Mouse (Mus musculus) MEL (cell line): Measurements from ENCODE around the gene Kremen2. TPM values are rescaled to one million over a fixed set of nuclear protein-coding genes. Genes with fewer than 3 reads are reported as not detected.

Source experiments
- DNase-seq: peaks from one replicate; pipeline ENCODE4 v3.0.0; 2011; ENCODE audit warnings: low read depth, low spot score
- H3K27ac ChIP-seq: 2 replicates; pipeline ENCODE4 v1.5.1; 2012; ENCODE audit warnings: low read depth, mild to moderate bottlenecking, control low read depth, low read length, moderate library complexity; ENCODE audit not compliant: control insufficient read depth
- H3K27me3 ChIP-seq, 2 experiments: fragments of 150-350 bp in 1 of 2; sonication (generic) in 1 of 2; 2 replicates each; pipeline ENCODE4 v1.6.1; 2012; ENCODE audit warnings: low read length in 2 of 2, mild to moderate bottlenecking in 2 of 2, improper control_type of control experiment in 1 of 2, moderate library complexity in 1 of 2; ENCODE audit not compliant: insufficient read depth in 2 of 2, control insufficient read depth in 1 of 2
- H3K36me3 ChIP-seq, 2 experiments: 2 replicates each; pipeline ENCODE4 v1.6.1; 2012 to 2014; ENCODE audit warnings: low read length in 2 of 2, improper control_type of control experiment in 1 of 2, inconsistent platforms in 1 of 2, mild to moderate bottlenecking in 1 of 2; ENCODE audit not compliant: insufficient read depth in 2 of 2, control insufficient read depth in 1 of 2
- H3K4me1 ChIP-seq, 2 experiments: fragments of 150-350 bp in 1 of 2; sonication (generic) in 1 of 2; 2 replicates each; pipeline ENCODE4 v1.6.1; 2012; ENCODE audit warnings: low read length in 2 of 2, improper control_type of control experiment in 1 of 2, mild to moderate bottlenecking in 1 of 2; ENCODE audit not compliant: insufficient read depth in 2 of 2, control insufficient read depth in 1 of 2
- H3K4me3 ChIP-seq, 2 experiments: fragments of 150-350 bp in 1 of 2; sonication (generic) in 1 of 2; 2 replicates each; pipeline ENCODE4 v1.5.1; 2012; ENCODE audit warnings: low read depth in 2 of 2, low read length in 2 of 2, mild to moderate bottlenecking in 2 of 2, moderate library complexity in 2 of 2, control low read depth in 1 of 2, improper control_type of control experiment in 1 of 2; ENCODE audit not compliant: control insufficient read depth in 1 of 2, insufficient read depth in 1 of 2
- H3K79me2 ChIP-seq: 2 replicates; pipeline ENCODE4 v1.6.1; 2012; ENCODE audit warnings: mild to moderate bottlenecking, low read length, moderate library complexity; ENCODE audit not compliant: control insufficient read depth, poor library complexity, insufficient read depth
- H3K9ac ChIP-seq: 2 replicates; pipeline ENCODE4 v1.6.1; 2012; ENCODE audit warnings: low read depth, mild to moderate bottlenecking, control low read depth, low read length, moderate library complexity; ENCODE audit not compliant: control insufficient read depth, poor library complexity, severe bottlenecking
- H3K9me3 ChIP-seq: fragments of 150-350 bp; sonication (generic); replicated peaks from 2 replicates; pipeline ENCODE4 v1.6.1; 2012; ENCODE audit warnings: mild to moderate bottlenecking, low read length, improper control_type of control experiment, moderate library complexity; ENCODE audit not compliant: insufficient read depth
- BHLHE40 ChIP-seq: IDR thresholded peaks from 2 replicates; pipeline ENCODE4 v1.6.1; 2012; ENCODE audit warnings: low read depth, mild to moderate bottlenecking, inconsistent platforms, low read length, improper control_type of control experiment, borderline replicate concordance
- CHD2 ChIP-seq: IDR thresholded peaks from 2 replicates; pipeline ENCODE4 v1.6.1; 2011; ENCODE audit warnings: low read length, improper control_type of control experiment
- CTCF ChIP-seq, 3 experiments: IDR thresholded peaks in 2 of 3; conservative IDR thresholded peaks in 1 of 3; 2 replicates each; pipeline ENCODE4 v1.5.1; 2011 to 2012; ENCODE audit warnings: low read length in 3 of 3, low read depth in 2 of 3, mild to moderate bottlenecking in 2 of 3, improper control_type of control experiment in 1 of 3, inconsistent platforms in 1 of 3, mixed read lengths in 1 of 3, moderate library complexity in 1 of 3; ENCODE audit not compliant: control insufficient read depth in 1 of 3, insufficient read depth in 1 of 3, poor library complexity in 1 of 3, severe bottlenecking in 1 of 3
- ELF1 ChIP-seq: IDR thresholded peaks from 2 replicates; pipeline ENCODE4 v1.6.1; 2014; ENCODE audit warnings: low read depth, mild to moderate bottlenecking, inconsistent platforms, low read length, improper control_type of control experiment, moderate library complexity
- EP300 ChIP-seq, 2 experiments: IDR thresholded peaks; 2 replicates each; pipeline ENCODE4 v1.6.1; 2011; ENCODE audit warnings: improper control_type of control experiment in 2 of 2, low read length in 2 of 2, low read depth in 1 of 2, mild to moderate bottlenecking in 1 of 2
- GATA1 ChIP-seq: IDR thresholded peaks from 2 replicates; pipeline ENCODE4 v1.6.1; 2011; ENCODE audit warnings: low read depth, low read length, improper control_type of control experiment
- JUND ChIP-seq: IDR thresholded peaks from 2 replicates; pipeline ENCODE4 v1.6.1; 2011; ENCODE audit warnings: low read depth, mild to moderate bottlenecking, improper control_type of control experiment, low read length
- KAT2A ChIP-seq: conservative IDR thresholded peaks from 2 replicates; pipeline ENCODE4 v1.6.1; 2012; ENCODE audit warnings: low read depth, low read length, improper control_type of control experiment, inconsistent platforms
- MAX ChIP-seq: IDR thresholded peaks from 2 replicates; pipeline ENCODE4 v1.6.1; 2011; ENCODE audit warnings: low read length, improper control_type of control experiment
- MXI1 ChIP-seq: IDR thresholded peaks from 2 replicates; pipeline ENCODE4 v1.6.1; 2011; ENCODE audit warnings: mild to moderate bottlenecking, low read depth, low read length, improper control_type of control experiment
- MYB ChIP-seq: IDR thresholded peaks from 2 replicates; pipeline ENCODE4 v1.6.1; 2011; ENCODE audit warnings: mild to moderate bottlenecking, low read depth, low read length, improper control_type of control experiment
- MYC ChIP-seq: IDR thresholded peaks from 2 replicates; pipeline ENCODE4 v1.6.1; 2011; ENCODE audit warnings: low read depth, mild to moderate bottlenecking, low read length, improper control_type of control experiment, moderate library complexity
- POLR2A ChIP-seq, 2 experiments: IDR thresholded peaks; 2 replicates each; pipeline ENCODE4 v1.6.1; 2011 to 2012; ENCODE audit warnings: low read length in 2 of 2, mild to moderate bottlenecking in 2 of 2, control low read depth in 1 of 2, improper control_type of control experiment in 1 of 2, low read depth in 1 of 2, moderate library complexity in 1 of 2; ENCODE audit not compliant: control insufficient read depth in 1 of 2, insufficient read depth in 1 of 2, poor library complexity in 1 of 2
- POLR2AphosphoS2 ChIP-seq: IDR thresholded peaks from 2 replicates; pipeline ENCODE4 v1.6.1; 2011; ENCODE audit warnings: low read length, improper control_type of control experiment
- POLR2AphosphoS5 ChIP-seq: IDR thresholded peaks from 2 replicates; pipeline ENCODE4 v1.6.1; 2012; ENCODE audit warnings: low read depth, borderline replicate concordance, mild to moderate bottlenecking, inconsistent platforms, low read length, moderate library complexity, mixed read lengths
- RAD21 ChIP-seq: IDR thresholded peaks from 2 replicates; pipeline ENCODE4 v1.6.1; 2011; ENCODE audit warnings: mild to moderate bottlenecking, low read depth, low read length, improper control_type of control experiment
- SIN3A ChIP-seq: IDR thresholded peaks from 2 replicates; pipeline ENCODE4 v1.6.1; 2012; ENCODE audit warnings: low read length, improper control_type of control experiment, inconsistent platforms
- SMC3 ChIP-seq: IDR thresholded peaks from 2 replicates; pipeline ENCODE4 v1.6.1; 2011; ENCODE audit warnings: low read depth, low read length, improper control_type of control experiment
- TAL1 ChIP-seq: IDR thresholded peaks from 2 replicates; pipeline ENCODE4 v1.6.1; 2012; ENCODE audit warnings: mild to moderate bottlenecking, inconsistent platforms, low read length, moderate library complexity, mixed read lengths
- UBTF ChIP-seq: IDR thresholded peaks from 2 replicates; pipeline ENCODE4 v1.6.1; 2012; ENCODE audit warnings: low read depth, mild to moderate bottlenecking, inconsistent platforms, low read length, improper control_type of control experiment, moderate library complexity, borderline replicate concordance; ENCODE audit not compliant: insufficient read depth
- USF1 ChIP-seq: IDR thresholded peaks from 2 replicates; pipeline ENCODE4 v1.6.1; 2014; ENCODE audit warnings: low read depth, mild to moderate bottlenecking, inconsistent platforms, low read length, improper control_type of control experiment, moderate library complexity
- USF2 ChIP-seq, 2 experiments: IDR thresholded peaks; 2 replicates each; pipeline ENCODE4 v1.6.1; 2011 to 2012; ENCODE audit warnings: improper control_type of control experiment in 2 of 2, low read length in 2 of 2, borderline replicate concordance in 1 of 2, inconsistent platforms in 1 of 2, low read depth in 1 of 2, mild to moderate bottlenecking in 1 of 2; ENCODE audit not compliant: insufficient read depth in 1 of 2
- ZMIZ1 ChIP-seq: IDR thresholded peaks from 2 replicates; pipeline ENCODE4 v1.6.1; 2012; ENCODE audit warnings: low read depth, mild to moderate bottlenecking, inconsistent platforms, low read length, improper control_type of control experiment, moderate library complexity
- ZNF384 ChIP-seq: IDR thresholded peaks from 2 replicates; pipeline ENCODE4 v1.6.1; 2012; ENCODE audit warnings: low read depth, mild to moderate bottlenecking, inconsistent platforms, low read length, improper control_type of control experiment
- polyA plus RNA-seq, 2 experiments: library from polyadenylated mRNA; stranded (reverse) in 1 of 2; unstranded in 1 of 2; fragments of >175 nt in 1 of 2; fragments of >200 nt in 1 of 2; gene quantifications; 2 replicates each; pipeline versions ENCODE4 v1.2.1 to v1.2.4; 2012; ENCODE audit warnings: low replicate concordance in 2 of 2, low read depth in 1 of 2; ENCODE audit not compliant: insufficient read length in 2 of 2, insufficient read depth in 1 of 2, missing spikeins in 1 of 2
- total RNA-seq: library from RNA; depleted of rRNA; stranded (reverse); fragments of 300-350 nt; gene quantifications from 2 replicates; pipeline ENCODE4 v1.2.3, GENCODE M21; 2012

Gene Kremen2
- total and polyA plus RNA-seq, 3 experiments, result 0.11 TPM; not detected in 2

GRCm38 (mm10) chr17:23778447-23778846 lies 32.8 kb upstream of the Kremen2 start:
- Histone ChIP-seq H3K36me3 (no peaks in the 10 kb centered on the region), H3K27ac (no peak overlapping the region), H3K27me3 (no peaks in the 10 kb centered on the region; a peak in 2 of 4 replicates), H3K9me3 (no peaks in the 10 kb centered on the region), H3K4me3 (no peak overlapping the region), H3K79me2 (no peaks in the 10 kb centered on the region), H3K4me1 (no peaks in the 10 kb centered on the region), H3K9ac (no peak overlapping the region)
- TF ChIP-seq EP300 (IDR thresholded peaks at IDR 0.05; ENCODE audit: low read depth in 1 of 2, low read length in 2 of 2) (no peak), UBTF (no peak), USF2 (IDR thresholded peaks at IDR 0.05; ENCODE audit: borderline replicate concordance in 1 of 2, insufficient read depth in 1 of 2, low read depth in 1 of 2, low read length in 2 of 2) (no peak), JUND (no peak), SIN3A (no peak), GATA1 (no peak), MXI1 (no peak), MYC (no peak), MYB (no peak), KAT2A (no peak), ELF1 (no peak), CTCF (IDR thresholded peaks at IDR 0.05 in 2 of 3, conservative IDR thresholded peaks at IDR 0.05 in 1 of 3; ENCODE audit: control insufficient read depth in 1 of 3, insufficient read depth in 1 of 3, low read depth in 2 of 3, low read length in 3 of 3, poor library complexity in 1 of 3, severe bottlenecking in 1 of 3) (no peak), USF1 (no peak), CHD2 (no peak), ZMIZ1 (no peak), TAL1 (no peak), POLR2AphosphoS5 (no peak), SMC3 (no peak), POLR2A (IDR thresholded peaks at IDR 0.05; ENCODE audit: control insufficient read depth in 1 of 2, insufficient read depth in 1 of 2, low read depth in 1 of 2, low read length in 2 of 2, poor library complexity in 1 of 2) (no peak), RAD21 (no peak)
- DNase-seq, result no peak

GRCm38 (mm10) chr17:23777141-23777540 lies 31.5 kb upstream of the Kremen2 start:
- Histone ChIP-seq H3K9ac (no peak overlapping the region), H3K4me3 (no peak overlapping the region)

More at GRCm38 (mm10) chr17:23777141-23777540, 31.5 kb upstream of the Kremen2 start:
- H3K79me2 ChIP-seq, result no peaks in the 10 kb centered on the region
- no peak for DNase-seq
- H3K36me3 ChIP-seq, result no peaks in the 10 kb centered on the region
- no peak overlapping the region for H3K27ac ChIP-seq
- H3K27me3 ChIP-seq, result no peaks in the 10 kb centered on the region; a peak in 2 of 4 replicates
- TF ChIP-seq BHLHE40, result no peak
- no peak for TF ChIP-seq JUND
- no peak for TF ChIP-seq ZNF384
- no peak for TF ChIP-seq POLR2AphosphoS2
- TF ChIP-seq GATA1, result no peak
- TF ChIP-seq POLR2A (IDR thresholded peaks at IDR 0.05; ENCODE audit: control insufficient read depth in 1 of 2, insufficient read depth in 1 of 2, low read depth in 1 of 2, low read length in 2 of 2, poor library complexity in 1 of 2), result no peak
- no peak for TF ChIP-seq KAT2A
- no peak for TF ChIP-seq MAX
- H3K4me1 ChIP-seq, result no peaks in the 10 kb centered on the region
- no peaks in the 10 kb centered on the region for H3K9me3 ChIP-seq
